Mouse (Mus musculus): ENCODE measurements around the gene Slfn9.
"Not testable (repeated sequence)": the region's sequence is repeated elsewhere in the genome, so short reads cannot be mapped to it uniquely, and the experiment has no call there.

DNA sequence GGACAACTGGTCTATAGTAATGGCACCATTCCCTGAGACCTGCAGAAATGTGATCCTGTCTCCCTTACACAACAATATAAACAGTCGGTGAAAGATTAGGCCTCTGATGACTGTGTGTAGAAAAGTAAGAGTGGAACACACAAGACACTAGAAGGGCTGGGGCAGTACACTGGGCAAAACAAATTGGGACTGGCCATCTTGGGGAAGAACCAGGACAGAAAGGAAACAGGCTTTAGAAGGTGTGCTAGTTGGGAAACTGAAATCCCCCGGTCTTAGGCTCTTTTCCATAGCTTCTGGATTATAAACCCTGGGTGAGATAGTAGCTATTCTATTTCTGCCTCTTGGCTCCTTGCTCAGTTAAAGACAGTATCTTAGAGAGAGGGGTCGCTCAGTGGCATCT, 47.1 kb upstream of the Slfn9 start:
- not testable (repeated sequence) for TF ChIP-seq POLR2A (IDR thresholded peaks at IDR 0.05; ENCODE audit: insufficient read depth, low read depth, low read length); CTCF (IDR thresholded peaks at IDR 0.05); EP300 (IDR thresholded peaks at IDR 0.05; ENCODE audit: insufficient read depth, low read depth, low read length)

All from heart, adult 2 months (tissue).